Mouse (Mus musculus) forebrain, embryonic 15.5 days (tissue): ENCODE results near the gene Peak1. TPM values are rescaled to one million over a fixed set of nuclear protein-coding genes. Genes with fewer than 3 reads are reported as not detected.
"Not testable (repeated sequence)": the region's sequence is repeated elsewhere in the genome, so short reads cannot be mapped to it uniquely, and the experiment has no call there.

ENCODE experiments used
- ATAC-seq: fragments of 200-750 bp; cut with Nextera tagmentation; replicated peaks from 2 replicates; pipeline ENCODE4 v1.8.0; 2017; ENCODE audit warnings: mild to moderate bottlenecking, moderate TSS enrichment, moderate library complexity
- H3K27ac ChIP-seq: fragments of 300-500 bp; sonication (generic); replicated peaks from 2 replicates; pipeline ENCODE4 v1.5.1; 2015; ENCODE audit warnings: mild to moderate bottlenecking, inconsistent platforms
- H3K27me3 ChIP-seq: fragments of 300-500 bp; sonication (generic); 2 replicates; pipeline ENCODE4 v1.6.1; 2015; ENCODE audit warnings: inconsistent platforms
- H3K36me3 ChIP-seq: fragments of 300-500 bp; sonication (generic); 2 replicates; pipeline ENCODE4 v1.6.1; 2015; ENCODE audit warnings: mild to moderate bottlenecking, inconsistent platforms
- H3K4me1 ChIP-seq: fragments of 300-500 bp; sonication (generic); 2 replicates; pipeline ENCODE4 v1.6.1; 2015; ENCODE audit warnings: inconsistent platforms
- H3K4me2 ChIP-seq: fragments of 300-500 bp; sonication (generic); replicated peaks from 2 replicates; pipeline ENCODE4 v1.6.1; 2015; ENCODE audit warnings: mild to moderate bottlenecking, inconsistent platforms
- H3K4me3 ChIP-seq: fragments of 300-500 bp; sonication (generic); 2 replicates; pipeline ENCODE4 v1.5.1; 2015; ENCODE audit warnings: mild to moderate bottlenecking, inconsistent platforms
- H3K9ac ChIP-seq: fragments of 300-500 bp; sonication (generic); replicated peaks from 2 replicates; pipeline ENCODE4 v1.6.1; 2015; ENCODE audit warnings: mild to moderate bottlenecking, inconsistent platforms
- H3K9me3 ChIP-seq: fragments of 300-500 bp; sonication (generic); 2 replicates; pipeline ENCODE4 v1.6.1; 2016; ENCODE audit warnings: inconsistent platforms
- WGBS: fragments of 180-500 bp; shearing (Covaris S2); methylation state at CpG from one replicate; pipeline ENCODE4 v1.1.7; 2015; ENCODE audit warnings: mixed read lengths; 5-methylcytosine and 5-hydroxymethylcytosine counted together
- polyA plus RNA-seq: library from polyadenylated mRNA; unstranded; fragments of >200 nt; fragmentation: Nextera tagmentation; extraction: Ambion mirVana; gene quantifications from 2 replicates; pipeline ENCODE4 v1.2.1, GENCODE M21; 2015

The Peak1 gene
- polyA plus RNA-seq, 1 experiment from 2014 or later: 4.6 TPM

GRCm38 (mm10) chr9:56227626-56228025, 190.2 kb downstream of the Peak1 start:
- no peaks in the 10 kb centered on the region for H3K27me3 ChIP-seq
- no peak overlapping the region for H3K4me3 ChIP-seq
- H3K9ac ChIP-seq: no peak overlapping the region
- ATAC-seq: no peak
- H3K27ac ChIP-seq: no peak overlapping the region
- H3K9me3 ChIP-seq: no peaks in the 10 kb centered on the region
- WGBS: 92% methylated on average over 7 of the region's 7 CpGs
- no peaks in the 10 kb centered on the region for H3K4me1 ChIP-seq
- no peaks in the 10 kb centered on the region for H3K36me3 ChIP-seq
- no peak overlapping the region for H3K4me2 ChIP-seq

- H3K4me1 ChIP-seq, H3K9ac ChIP-seq, H3K9me3 ChIP-seq, H3K27ac ChIP-seq, H3K27me3 ChIP-seq, H3K36me3 ChIP-seq: not testable (repeated sequence)
- ATAC-seq: peak; percentile 100
- 13% methylated on average over 45 of the region's 45 CpGs for WGBS
- peak overlapping the region; percentile 29 for H3K4me3 ChIP-seq
- peak overlapping the region; percentile 31 for H3K4me2 ChIP-seq
Observed at GRCm38 (mm10) chr9:56223429-56224051, 194.3 kb downstream of the Peak1 start.

GRCm38 (mm10) chr9:56218860-56219259, 199.0 kb downstream of the Peak1 start:
- Histone ChIP-seq H3K4me1 (peaks cover 10% of the 10 kb centered on the region; the same call in 1 of the 2 replicates), H3K4me2 (no peak overlapping the region), H3K4me3 (no peak overlapping the region), H3K9me3 (no peaks in the 10 kb centered on the region), H3K27ac (no peak overlapping the region), H3K27me3 (no peaks in the 10 kb centered on the region), H3K9ac (no peak overlapping the region), H3K36me3 (no peaks in the 10 kb centered on the region)
- WGBS: 83% methylated on average over 2 of the region's 2 CpGs
- ATAC-seq: no peak

- no peak overlapping the region for H3K27ac ChIP-seq
- H3K9ac ChIP-seq: no peak overlapping the region
- H3K36me3 ChIP-seq: no peaks in the 10 kb centered on the region
- 85% methylated on average over 2 of the region's 2 CpGs for WGBS
- no peak overlapping the region for H3K4me2 ChIP-seq
- ATAC-seq: no peak
- H3K4me1 ChIP-seq: peaks cover 14% of the 10 kb centered on the region; the same call in 1 of the 2 replicates
- no peak overlapping the region for H3K4me3 ChIP-seq
- no peaks in the 10 kb centered on the region for H3K9me3 ChIP-seq
- H3K27me3 ChIP-seq: no peaks in the 10 kb centered on the region
Observed at GRCm38 (mm10) chr9:56218043-56218442, 199.8 kb downstream of the Peak1 start.

GRCm38 (mm10) chr9:56217386-56217785, 200.5 kb downstream of the Peak1 start:
- ATAC-seq: no peak
- no peak overlapping the region for H3K4me2 ChIP-seq
- no peaks in the 10 kb centered on the region for H3K9me3 ChIP-seq
- 75% methylated on average over 1 of the region's 1 CpGs for WGBS
- no peaks in the 10 kb centered on the region for H3K36me3 ChIP-seq
- H3K27me3 ChIP-seq: no peaks in the 10 kb centered on the region
- H3K4me3 ChIP-seq: no peak overlapping the region
- peaks cover 14% of the 10 kb centered on the region; the same call in 1 of the 2 replicates for H3K4me1 ChIP-seq
- H3K9ac ChIP-seq: no peak overlapping the region
- H3K27ac ChIP-seq: no peak overlapping the region

DNA sequence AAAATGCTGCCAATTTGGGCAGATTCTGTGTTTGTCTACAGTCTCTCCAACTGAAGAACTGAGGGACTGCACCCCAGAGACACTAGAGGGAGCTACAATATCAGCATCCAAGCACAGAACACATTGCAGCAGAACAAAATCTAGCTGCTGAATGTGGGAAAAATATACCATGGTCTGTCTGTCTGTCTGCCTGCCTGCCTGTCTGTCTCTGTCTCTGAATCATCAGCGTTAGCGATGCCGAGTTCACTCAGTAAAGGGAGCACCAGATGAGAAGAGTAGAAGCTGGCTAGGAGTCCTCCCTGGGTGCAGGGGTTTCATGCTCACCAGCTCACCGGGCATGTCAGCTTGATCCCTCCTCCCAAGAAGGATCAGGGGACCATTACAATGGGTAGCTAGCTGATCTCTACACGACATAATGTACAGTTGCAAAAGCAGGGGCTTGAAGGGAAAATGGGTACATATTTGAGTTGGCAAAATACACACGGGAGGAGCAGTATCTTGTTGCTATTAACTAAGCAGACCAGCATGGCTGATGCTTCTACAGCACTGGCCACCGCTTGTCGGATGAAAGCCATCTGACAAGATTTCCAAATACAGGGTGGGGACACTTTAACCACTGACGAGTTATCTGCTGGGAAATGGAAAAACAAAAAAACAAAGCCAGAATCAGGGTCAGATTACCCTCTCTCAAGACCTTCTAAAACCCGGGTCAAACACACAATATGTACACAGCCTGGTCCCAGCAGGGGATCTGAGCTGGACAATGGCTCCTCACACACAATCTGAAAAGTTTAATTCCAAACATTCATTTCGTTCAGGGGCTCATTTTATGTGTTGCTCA, 204.2 kb downstream of the Peak1 start:
- no peak overlapping the region for H3K27ac ChIP-seq
- peak overlapping the region; percentile 39 for H3K4me2 ChIP-seq

DNA sequence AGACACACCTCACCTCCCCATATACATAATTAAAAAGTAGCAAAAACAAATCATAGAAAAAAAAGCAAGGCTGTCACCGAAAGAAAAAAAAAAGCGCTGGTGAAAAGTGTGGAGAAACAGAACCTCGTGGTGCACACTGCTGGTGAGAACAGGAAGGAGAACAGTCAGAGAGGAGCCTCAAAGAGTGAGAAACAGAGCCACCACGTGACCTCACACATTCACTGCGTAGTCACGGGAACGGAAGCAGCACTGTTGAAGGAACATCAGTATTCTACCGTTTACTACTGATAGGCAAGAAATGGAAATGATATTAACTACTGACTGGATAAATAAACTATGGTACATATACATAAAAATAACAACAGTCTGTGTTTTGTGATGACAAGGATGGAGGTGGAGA, 209.1 kb downstream of the Peak1 start:
- WGBS: 82% methylated on average over 8 of the region's 8 CpGs
- no peaks in the 10 kb centered on the region for H3K36me3 ChIP-seq
- no peak for ATAC-seq

More for the DNA sequence above, 204.2 kb downstream of the Peak1 start:
- H3K9ac ChIP-seq: peak overlapping the region; percentile 38
- H3K4me3 ChIP-seq: peak overlapping the region; percentile 20
- 7% methylated on average over 11 of the region's 11 CpGs for WGBS
- peaks cover 14% of the 10 kb centered on the region; the same call in 1 of the 2 replicates for H3K4me1 ChIP-seq
- ATAC-seq: peak; percentile 80
- H3K36me3 ChIP-seq: no peaks in the 10 kb centered on the region
- no peaks in the 10 kb centered on the region for H3K27me3 ChIP-seq
- H3K9me3 ChIP-seq: no peaks in the 10 kb centered on the region

DNA sequence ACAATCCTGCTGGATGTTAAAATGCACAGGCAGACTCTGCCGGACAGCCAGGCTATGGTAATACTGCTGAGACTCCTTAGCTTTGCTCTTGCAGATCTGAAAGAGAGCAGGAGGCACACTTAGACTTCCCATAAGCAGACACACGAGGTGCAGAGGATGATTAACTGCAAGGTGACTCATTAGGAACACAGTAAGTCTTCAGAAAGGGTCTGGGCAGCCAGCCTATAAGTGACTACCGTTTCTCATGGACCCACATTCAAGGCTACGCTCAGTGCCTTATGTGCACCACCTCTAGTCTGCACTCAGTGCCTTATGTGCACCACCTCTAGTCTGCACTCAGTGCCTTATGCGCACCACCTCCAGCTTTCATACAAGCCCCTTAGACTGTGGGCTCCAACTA, 210.4 kb downstream of the Peak1 start:
- no peak overlapping the region for H3K27ac ChIP-seq
- 83% methylated on average over 5 of the region's 5 CpGs for WGBS
- ATAC-seq: no peak

More for the DNA sequence above, 209.1 kb downstream of the Peak1 start:
- Histone ChIP-seq H3K27me3 (no peaks in the 10 kb centered on the region), H3K9ac (no peak overlapping the region), H3K27ac (no peak overlapping the region), H3K4me1 (peaks cover 4% of the 10 kb centered on the region; the same call in 1 of the 2 replicates), H3K4me2 (no peak overlapping the region), H3K4me3 (no peak overlapping the region), H3K9me3 (no peaks in the 10 kb centered on the region)

DNA sequence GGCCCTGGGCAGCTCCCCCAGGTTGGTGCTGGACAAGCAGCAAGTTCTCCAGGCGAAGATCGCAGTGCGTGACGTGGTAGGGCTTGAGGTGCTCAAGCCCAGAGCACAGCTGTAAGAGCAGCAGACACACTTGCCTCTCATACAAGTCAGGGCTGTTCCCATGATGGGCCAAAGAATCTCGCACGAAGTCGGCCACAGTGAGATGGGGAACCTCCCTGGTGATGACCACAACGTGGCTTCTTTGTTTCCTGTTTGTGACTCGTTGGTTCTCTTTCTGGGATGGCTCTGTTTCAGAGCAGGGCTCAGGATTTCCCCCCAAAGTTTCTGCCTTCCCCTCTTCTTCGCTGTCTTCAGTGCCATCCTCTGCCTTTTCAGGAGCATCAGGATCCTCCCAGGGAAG, 210.8 kb downstream of the Peak1 start:
- Histone ChIP-seq H3K36me3 (no peaks in the 10 kb centered on the region), H3K4me3 (no peak overlapping the region), H3K27ac (no peak overlapping the region), H3K9ac (no peak overlapping the region), H3K4me2 (no peak overlapping the region), H3K27me3 (no peaks in the 10 kb centered on the region), H3K9me3 (no peaks in the 10 kb centered on the region), H3K4me1 (no peaks in the 10 kb centered on the region)
- ATAC-seq: no peak
- 89% methylated on average over 10 of the region's 10 CpGs for WGBS

More for the DNA sequence above, 210.4 kb downstream of the Peak1 start:
- no peak overlapping the region for H3K9ac ChIP-seq
- H3K4me3 ChIP-seq: no peak overlapping the region
- H3K4me1 ChIP-seq: no peaks in the 10 kb centered on the region
- no peak overlapping the region for H3K4me2 ChIP-seq
- H3K36me3 ChIP-seq: no peaks in the 10 kb centered on the region
- no peaks in the 10 kb centered on the region for H3K27me3 ChIP-seq
- H3K9me3 ChIP-seq: no peaks in the 10 kb centered on the region

DNA sequence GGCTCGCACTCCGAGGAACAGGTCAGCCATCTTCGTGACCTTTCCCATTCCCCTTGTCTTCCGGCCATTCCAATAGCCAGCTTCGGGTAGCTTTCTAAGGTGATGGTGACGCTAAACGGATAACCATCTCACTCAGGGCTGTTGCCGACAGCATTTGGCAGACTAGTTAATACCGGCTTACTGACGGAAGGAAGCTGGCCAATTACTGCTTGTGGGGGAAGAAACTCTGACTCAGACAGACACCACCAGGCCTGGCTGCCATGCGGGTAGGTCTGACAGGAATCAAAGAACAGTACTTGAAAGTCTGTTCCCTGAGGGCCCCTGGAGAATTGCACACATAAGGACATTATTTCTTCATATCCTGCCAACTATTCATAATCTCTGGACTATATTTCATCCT, 212.5 kb downstream of the Peak1 start:
- Histone ChIP-seq H3K4me2 (no peak overlapping the region), H3K36me3 (no peaks in the 10 kb centered on the region), H3K27ac (no peak overlapping the region), H3K4me1 (0 out of 2 replicates have a peak, but pooled peaks cover 5% of the 10 kb centered on the region), H3K4me3 (no peak overlapping the region), H3K9me3 (no peaks in the 10 kb centered on the region), H3K9ac (no peak overlapping the region), H3K27me3 (no peaks in the 10 kb centered on the region)
- WGBS: 83% methylated on average over 11 of the region's 11 CpGs
- no peak for ATAC-seq

- 97% methylated on average over 4 of the region's 4 CpGs for WGBS
- H3K27me3 ChIP-seq: no peaks in the 10 kb centered on the region
- no peak overlapping the region for H3K4me3 ChIP-seq
- H3K4me2 ChIP-seq: no peak overlapping the region
- H3K27ac ChIP-seq: no peak overlapping the region
- no peak overlapping the region for H3K9ac ChIP-seq
- H3K4me1 ChIP-seq: 0 out of 2 replicates have a peak, but pooled peaks cover 5% of the 10 kb centered on the region
- H3K36me3 ChIP-seq: no peaks in the 10 kb centered on the region
- no peaks in the 10 kb centered on the region for H3K9me3 ChIP-seq
- ATAC-seq: no peak
Observed at GRCm38 (mm10) chr9:56204316-56204715, 213.6 kb downstream of the Peak1 start.

DNA sequence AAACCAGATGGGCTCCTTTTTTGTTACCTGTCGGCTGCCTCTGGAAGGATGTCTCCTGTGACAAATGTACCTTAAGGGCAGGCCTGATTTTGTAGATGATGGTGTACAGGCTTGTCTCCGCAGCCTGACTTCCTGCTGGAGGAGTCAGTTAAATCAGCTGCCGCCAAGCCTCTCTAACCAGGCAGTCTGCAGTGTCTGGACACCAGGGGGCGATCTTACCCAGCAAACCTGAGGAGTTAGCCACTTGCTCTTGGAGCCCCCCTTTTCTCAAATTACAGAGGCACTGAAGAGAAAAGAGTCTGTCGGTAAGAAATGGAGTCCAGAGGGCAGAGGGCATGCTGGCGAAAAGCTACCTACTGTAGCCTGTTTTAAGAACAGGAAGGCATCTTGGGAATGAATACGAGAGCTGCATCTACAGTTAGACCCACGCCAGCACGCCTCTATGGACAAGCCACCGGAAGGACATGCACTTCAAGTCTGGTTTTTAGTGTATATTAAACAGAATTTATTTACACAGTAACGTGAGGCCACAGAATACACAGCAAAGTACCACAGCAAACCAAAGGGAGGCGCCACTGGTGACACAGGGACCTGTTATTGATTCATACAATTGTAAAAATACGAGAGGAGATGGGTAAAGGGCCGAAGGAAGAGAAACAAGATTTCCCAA, 217.1 kb downstream of the Peak1 start:
- no peak overlapping the region for H3K4me2 ChIP-seq
- H3K27ac ChIP-seq: no peak overlapping the region
- H3K4me1 ChIP-seq: 0 out of 2 replicates have a peak, but pooled peaks cover 5% of the 10 kb centered on the region
- H3K27me3 ChIP-seq: no peaks in the 10 kb centered on the region
- no peaks in the 10 kb centered on the region for H3K9me3 ChIP-seq
- WGBS: 43% methylated on average over 14 of the region's 14 CpGs
- ATAC-seq: peak; percentile 70
- no peaks in the 10 kb centered on the region for H3K36me3 ChIP-seq
- H3K9ac ChIP-seq: no peak overlapping the region
- H3K4me3 ChIP-seq: no peak overlapping the region
